Mouse (Mus musculus): Measurements from ENCODE around the gene Pglyrp1. TPM values are rescaled to one million over a fixed set of nuclear protein-coding genes. Genes with fewer than 3 reads are reported as not detected.
A peak's percentile ranks its signal among the peaks of the same experiment; 100 is the strongest.

The Pglyrp1 gene
- total and polyA plus RNA-seq, 2 experiments from 2014 or later, result 13.8 to 27.0 TPM

- peak; percentile 83 for TF ChIP-seq CTCF (IDR thresholded peaks at IDR 0.05; ENCODE audit: low read depth)
- no peak overlapping the region for H3K4me3 ChIP-seq (ENCODE audit: low read depth, low read length)
- no peak overlapping the region for H3K9ac ChIP-seq
- H3K27ac ChIP-seq (ENCODE audit: low read depth, low read length), result no peak overlapping the region
- H3K9me3 ChIP-seq (ENCODE audit: low read length), result no peaks in the 10 kb centered on the region
- H3K4me1 ChIP-seq (ENCODE audit: insufficient read depth), result peaks cover 8% of the 10 kb centered on the region; the same call in 1 of the 2 replicates
- WGBS, result 25% methylated on average over 5 of the region's 5 CpGs
- ATAC-seq (peak; percentile 6; the same call in 1 of the 2 replicates), DNase-seq (peak; percentile 73)
- H3K27me3 ChIP-seq (ENCODE audit: insufficient read depth, low read length), result no peaks in the 10 kb centered on the region
- H3K36me3 ChIP-seq (ENCODE audit: insufficient read depth), result no peaks in the 10 kb centered on the region
- H3K4me2 ChIP-seq (ENCODE audit: low read depth), result no peak overlapping the region
These were observed 25.4 kb downstream of the Pglyrp1 start for GRCm38 (mm10) chr7:18896536-18896935.

- ATAC-seq, result no peak
- no peak for DNase-seq
- 87% methylated on average over 2 of the region's 2 CpGs for WGBS
- no peak overlapping the region for H3K4me3 ChIP-seq (ENCODE audit: low read depth, low read length)
- H3K9me3 ChIP-seq (ENCODE audit: low read length), result no peaks in the 10 kb centered on the region
- H3K27ac ChIP-seq (ENCODE audit: low read depth, low read length), result no peak overlapping the region
- H3K36me3 ChIP-seq (ENCODE audit: insufficient read depth), result 0 out of 2 replicates have a peak, but pooled peaks cover 3% of the 10 kb centered on the region
- no peak overlapping the region for H3K9ac ChIP-seq
- H3K4me2 ChIP-seq (ENCODE audit: low read depth), result no peak overlapping the region
- H3K27me3 ChIP-seq (ENCODE audit: insufficient read depth, low read length), result no peaks in the 10 kb centered on the region
- H3K4me1 ChIP-seq (ENCODE audit: insufficient read depth), result no peaks in the 10 kb centered on the region
- TF ChIP-seq CTCF (IDR thresholded peaks at IDR 0.05; ENCODE audit: low read depth), result no peak
These were observed 29.4 kb downstream of the Pglyrp1 start for GRCm38 (mm10) chr7:18900513-18900912.

- H3K4me2 ChIP-seq (ENCODE audit: low read depth), result no peak overlapping the region
- no peaks in the 10 kb centered on the region for H3K9me3 ChIP-seq (ENCODE audit: low read length)
- no peaks in the 10 kb centered on the region for H3K27me3 ChIP-seq (ENCODE audit: insufficient read depth, low read length)
- no peak overlapping the region for H3K27ac ChIP-seq (ENCODE audit: low read depth, low read length)
- ATAC-seq (no peak), DNase-seq (no peak)
- H3K9ac ChIP-seq, result no peak overlapping the region
- peak; percentile 40; the same call in 1 of the 2 replicates for TF ChIP-seq CTCF (IDR thresholded peaks at IDR 0.05; ENCODE audit: low read depth)
- WGBS, result 58% methylated on average over 3 of the region's 3 CpGs
- H3K4me1 ChIP-seq (ENCODE audit: insufficient read depth), result no peaks in the 10 kb centered on the region
- H3K4me3 ChIP-seq (ENCODE audit: low read depth, low read length), result no peak overlapping the region
- 0 out of 2 replicates have a peak, but pooled peaks cover 3% of the 10 kb centered on the region for H3K36me3 ChIP-seq (ENCODE audit: insufficient read depth)
These were observed 31.4 kb downstream of the Pglyrp1 start for GRCm38 (mm10) chr7:18902486-18902885.

- no peak overlapping the region for H3K9ac ChIP-seq
- no peak overlapping the region for H3K4me3 ChIP-seq (ENCODE audit: low read depth, low read length)
- H3K36me3 ChIP-seq (ENCODE audit: insufficient read depth), result 0 out of 2 replicates have a peak, but pooled peaks cover 3% of the 10 kb centered on the region
- no peak overlapping the region for H3K4me2 ChIP-seq (ENCODE audit: low read depth)
- no peaks in the 10 kb centered on the region for H3K4me1 ChIP-seq (ENCODE audit: insufficient read depth)
- no peak for ATAC-seq
- no peaks in the 10 kb centered on the region for H3K27me3 ChIP-seq (ENCODE audit: insufficient read depth, low read length)
- H3K27ac ChIP-seq (ENCODE audit: low read depth, low read length), result no peak overlapping the region
- TF ChIP-seq CTCF (IDR thresholded peaks at IDR 0.05; ENCODE audit: low read depth), result no peak
- DNase-seq, result no peak
- no peaks in the 10 kb centered on the region for H3K9me3 ChIP-seq (ENCODE audit: low read length)
- WGBS, result 83% methylated on average over 3 of the region's 3 CpGs
These were observed 33.8 kb downstream of the Pglyrp1 start for GRCm38 (mm10) chr7:18904971-18905370.

- peak overlapping the region; percentile 79 for H3K4me2 ChIP-seq (ENCODE audit: low read depth)
- H3K27me3 ChIP-seq (ENCODE audit: insufficient read depth, low read length), result no peaks in the 10 kb centered on the region
- H3K36me3 ChIP-seq (ENCODE audit: insufficient read depth), result no peaks in the 10 kb centered on the region
- DNase-seq (no peak), ATAC-seq (peak; percentile 21)
- peak overlapping the region; percentile 46; the same call in 1 of the 2 replicates for H3K9ac ChIP-seq
- no peak overlapping the region for H3K27ac ChIP-seq (ENCODE audit: low read depth, low read length)
- 6% methylated on average over 17 of the region's 17 CpGs for WGBS
- H3K4me1 ChIP-seq (ENCODE audit: insufficient read depth), result peaks cover 4% of the 10 kb centered on the region; the same call in 1 of the 2 replicates
- peak overlapping the region; percentile 80 for H3K4me3 ChIP-seq (ENCODE audit: low read depth, low read length)
- H3K9me3 ChIP-seq (ENCODE audit: low read length), result no peaks in the 10 kb centered on the region
- TF ChIP-seq CTCF (IDR thresholded peaks at IDR 0.05; ENCODE audit: low read depth), result no peak
These were observed 38.7 kb downstream of the Pglyrp1 start for GRCm38 (mm10) chr7:18909797-18910196.

GRCm38 (mm10) chr7:18910241-18910831 is 39.2 kb downstream of the Pglyrp1 start, which contains the start of gene Ccdc61:
Gene Ccdc61 (minus strand): TSS chr7:18910415.
- Histone ChIP-seq H3K27ac (ENCODE audit: low read depth, low read length) (no peak within 1 kb of the TSS), H3K4me2 (ENCODE audit: low read depth) (peak within 1 kb of the TSS; percentile 79), H3K36me3 (ENCODE audit: insufficient read depth) (no peaks in the 10 kb centered on the region), H3K27me3 (ENCODE audit: insufficient read depth, low read length) (no peaks in the 10 kb centered on the region), H3K9ac (peak within 1 kb of the TSS; percentile 46; the same call in 1 of the 2 replicates), H3K4me3 (ENCODE audit: low read depth, low read length) (peak within 1 kb of the TSS; percentile 80), H3K9me3 (ENCODE audit: low read length) (no peaks in the 10 kb centered on the region), H3K4me1 (ENCODE audit: insufficient read depth) (peaks cover 4% of the 10 kb centered on the region; the same call in 1 of the 2 replicates)
- DNase-seq, result peak; percentile 99
- under 1% methylated on average over 33 of the region's 33 CpGs for WGBS
- TF ChIP-seq CTCF (IDR thresholded peaks at IDR 0.05; ENCODE audit: low read depth), result no peak
- ATAC-seq, result peak; percentile 100

GRCm38 (mm10) chr7:18916254-18916653 is 45.1 kb downstream of the Pglyrp1 start:
- Histone ChIP-seq H3K9ac (no peak overlapping the region), H3K4me2 (ENCODE audit: low read depth) (no peak overlapping the region), H3K36me3 (ENCODE audit: insufficient read depth) (no peaks in the 10 kb centered on the region), H3K4me1 (ENCODE audit: insufficient read depth) (peaks cover 4% of the 10 kb centered on the region; the same call in 1 of the 2 replicates), H3K27me3 (ENCODE audit: insufficient read depth, low read length) (no peaks in the 10 kb centered on the region), H3K4me3 (ENCODE audit: low read depth, low read length) (no peak overlapping the region), H3K9me3 (ENCODE audit: low read length) (no peaks in the 10 kb centered on the region), H3K27ac (ENCODE audit: low read depth, low read length) (no peak overlapping the region)
- WGBS, result 66% methylated on average over 4 of the region's 4 CpGs
- ATAC-seq (no peak), DNase-seq (no peak)
- 0 out of 2 replicates have a peak, but pooled peaks have one; percentile 11 for TF ChIP-seq CTCF (IDR thresholded peaks at IDR 0.05; ENCODE audit: low read depth)
